Mouse (Mus musculus) intestine, embryonic 16.5 days (tissue): ENCODE measurements at regions not wholly inside any gene's neighbourhood (a gene's known extent, or its start where the extent isn't known, plus 50 kb on each side); places are given as distances from the start of the nearest gene placed in this dataset.

Experiments used
- ATAC-seq: fragments of 200-750 bp; cut with Nextera tagmentation; 2 replicates; pipeline ENCODE4 v1.8.0; 2017; ENCODE audit warnings: moderate TSS enrichment, moderate library complexity
- H3K27ac ChIP-seq: fragments of 300-500 bp; sonication (generic); 2 replicates; pipeline ENCODE4 v1.5.1; 2014; ENCODE audit warnings: mild to moderate bottlenecking, low read length
- H3K27me3 ChIP-seq: fragments of 300-500 bp; sonication (generic); replicated peaks from 2 replicates; pipeline ENCODE4 v1.6.1; 2014; ENCODE audit warnings: low read length, control low read depth, mixed read lengths; ENCODE audit not compliant: control insufficient read depth, insufficient read depth
- H3K36me3 ChIP-seq: fragments of 300-500 bp; sonication (generic); 2 replicates; pipeline ENCODE4 v1.6.1; 2014; ENCODE audit warnings: low read length, control low read depth; ENCODE audit not compliant: control insufficient read depth, insufficient read depth
- H3K4me1 ChIP-seq: fragments of 300-500 bp; sonication (generic); 2 replicates; pipeline ENCODE4 v1.6.1; 2014; ENCODE audit warnings: low read length, control low read depth, mixed read lengths; ENCODE audit not compliant: control insufficient read depth, insufficient read depth
- H3K4me2 ChIP-seq: fragments of 300-500 bp; sonication (generic); 2 replicates; pipeline ENCODE4 v1.6.1; 2014; ENCODE audit warnings: low read depth, low read length, control low read depth
- H3K4me3 ChIP-seq: fragments of 300-500 bp; sonication (generic); 2 replicates; pipeline ENCODE4 v1.5.1; 2014; ENCODE audit warnings: mild to moderate bottlenecking, low read length
- H3K9ac ChIP-seq: fragments of 300-500 bp; sonication (generic); 2 replicates; pipeline ENCODE4 v1.6.1; 2014; ENCODE audit warnings: low read depth, low read length
- H3K9me3 ChIP-seq: fragments of 300-500 bp; sonication (generic); 2 replicates; pipeline ENCODE4 v1.6.1; 2016; ENCODE audit warnings: low read length, control low read depth; ENCODE audit not compliant: control insufficient read depth
- WGBS: fragments of 180-500 bp; shearing (Covaris S2); extraction: QIAGEN DNeasy Blood & Tissue Kit; methylation state at CpG from one replicate; pipeline ENCODE4 v1.1.7; 2014; 5-methylcytosine and 5-hydroxymethylcytosine counted together

DNA sequence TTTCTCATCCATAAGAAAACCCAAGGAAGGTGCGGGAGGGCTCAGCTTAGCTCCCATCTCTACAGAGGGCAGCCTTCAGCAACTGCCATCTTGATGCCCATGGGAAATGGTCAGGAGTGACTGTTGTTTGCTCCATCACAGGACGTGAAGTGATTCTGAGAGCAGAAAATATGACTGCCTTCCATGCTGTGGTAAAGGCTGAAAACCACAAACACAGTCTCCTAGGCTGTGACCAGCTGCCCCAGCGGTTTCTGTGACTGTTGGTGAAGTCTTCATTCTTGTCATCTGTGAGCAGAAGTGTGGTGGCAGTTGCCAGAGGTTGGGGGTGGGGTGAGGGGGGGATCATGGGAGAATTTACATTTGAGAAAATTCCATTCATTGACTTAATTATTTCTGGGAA lies 53.9 kb upstream of the Klf4 start:
- Histone ChIP-seq H3K27ac (no peak overlapping the region), H3K4me2 (no peak overlapping the region), H3K4me3 (no peak overlapping the region), H3K27me3 (no peaks in the 10 kb centered on the region), H3K9me3 (no peaks in the 10 kb centered on the region), H3K4me1 (no peaks in the 10 kb centered on the region), H3K9ac (no peak overlapping the region), H3K36me3 (no peaks in the 10 kb centered on the region)
- no peak for ATAC-seq
- 76% methylated on average over 3 of the region's 3 CpGs for WGBS

DNA sequence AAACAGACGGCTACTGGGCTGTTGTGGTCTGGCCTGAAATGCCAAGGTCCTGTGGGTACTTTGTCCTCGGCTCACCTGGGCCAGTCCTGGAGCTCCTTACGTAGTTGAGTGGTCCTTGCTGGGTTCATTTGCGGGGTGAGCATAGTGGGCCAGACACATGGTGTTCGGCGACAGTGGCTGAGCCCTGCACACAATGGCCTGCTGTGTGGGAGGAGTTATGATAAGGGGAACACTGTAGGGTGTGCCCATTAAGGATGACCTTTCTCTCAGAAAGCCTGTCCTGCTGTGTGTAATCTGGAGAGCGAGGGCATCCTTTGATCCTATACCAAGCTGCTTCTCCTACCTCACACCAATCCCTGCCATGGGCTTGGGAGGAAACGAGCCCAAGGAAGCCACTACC lies 51.3 kb upstream of the Klf4 start:
- no peak overlapping the region for H3K27ac ChIP-seq
- H3K4me1 ChIP-seq = no peaks in the 10 kb centered on the region
- H3K4me3 ChIP-seq = no peak overlapping the region
- H3K27me3 ChIP-seq = no peaks in the 10 kb centered on the region
- no peak overlapping the region for H3K4me2 ChIP-seq
- H3K9ac ChIP-seq = no peak overlapping the region
- no peak for ATAC-seq
- 73% methylated on average over 8 of the region's 8 CpGs for WGBS
- H3K9me3 ChIP-seq = no peaks in the 10 kb centered on the region
- H3K36me3 ChIP-seq = no peaks in the 10 kb centered on the region
